Mouse (Mus musculus): Measurements from ENCODE around the gene Gm11111.

The Gm11111 gene

DNA sequence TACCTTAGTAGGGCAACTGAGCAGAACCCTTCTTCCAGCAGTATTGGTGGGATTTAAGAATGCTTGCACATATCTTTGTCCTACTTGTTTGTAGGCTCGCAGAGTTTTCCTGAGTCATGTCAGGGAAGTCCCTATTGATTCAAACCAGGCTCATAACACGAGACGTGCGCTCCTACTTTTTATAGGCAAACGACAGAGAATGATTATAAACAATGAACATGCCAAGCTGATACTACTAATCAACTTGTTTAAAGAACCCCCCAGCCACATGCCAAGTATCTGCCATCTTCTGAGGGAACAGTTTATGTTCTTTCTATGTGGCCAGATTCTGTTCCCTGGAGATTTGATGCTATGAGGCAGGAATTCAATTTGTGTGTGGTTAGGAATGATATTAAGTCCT, 28.3 kb downstream of the Gm11111 start:
- no peak for DNase-seq (ENCODE audit: low spot score in 2 of 2)

DNA sequence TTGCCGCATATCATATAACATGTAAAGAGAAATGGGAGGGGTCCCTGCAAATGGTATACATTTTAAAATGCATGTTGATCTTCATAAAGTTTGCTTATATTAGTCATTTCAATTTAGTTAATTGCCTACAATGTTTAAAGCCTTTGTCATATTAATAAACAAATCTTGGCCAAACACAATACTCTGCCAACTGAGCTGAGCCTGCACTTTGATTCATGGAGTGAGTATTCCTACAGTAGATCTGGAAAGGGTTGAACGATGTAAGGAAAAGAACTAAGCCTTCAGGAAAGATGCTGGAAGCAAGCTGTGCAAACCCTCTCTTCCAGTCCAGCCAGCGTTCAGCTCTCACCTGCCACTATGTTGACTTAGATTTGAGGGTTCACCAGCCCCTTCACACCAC, 29.6 kb downstream of the Gm11111 start:
- DNase-seq (ENCODE audit: low spot score in 2 of 2), result no peak

DNA sequence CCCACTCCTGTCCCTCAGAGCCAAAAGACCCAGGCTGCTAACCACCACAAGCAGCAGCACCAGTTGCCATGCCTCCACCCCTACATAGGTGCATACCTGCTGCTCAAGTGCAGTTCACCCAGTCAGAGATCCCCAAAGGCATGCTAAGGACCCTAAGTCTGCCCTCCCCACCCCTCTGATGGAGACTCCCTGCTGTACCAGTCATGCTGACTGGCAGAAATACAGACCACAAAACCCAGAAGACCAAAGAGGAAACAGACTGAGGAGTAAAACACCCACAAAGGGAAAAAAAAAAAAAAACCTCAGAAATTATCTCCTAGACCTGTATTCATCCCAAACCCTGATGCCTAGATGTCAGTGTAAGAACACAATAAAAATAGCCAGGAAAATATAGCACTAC, 33.4 kb downstream of the Gm11111 start:
- DNase-seq (ENCODE audit: low spot score in 2 of 2), result no peak
